Comparison of ENCODE assay signal across 12 mouse cellular contexts in the genomic region with DNA sequence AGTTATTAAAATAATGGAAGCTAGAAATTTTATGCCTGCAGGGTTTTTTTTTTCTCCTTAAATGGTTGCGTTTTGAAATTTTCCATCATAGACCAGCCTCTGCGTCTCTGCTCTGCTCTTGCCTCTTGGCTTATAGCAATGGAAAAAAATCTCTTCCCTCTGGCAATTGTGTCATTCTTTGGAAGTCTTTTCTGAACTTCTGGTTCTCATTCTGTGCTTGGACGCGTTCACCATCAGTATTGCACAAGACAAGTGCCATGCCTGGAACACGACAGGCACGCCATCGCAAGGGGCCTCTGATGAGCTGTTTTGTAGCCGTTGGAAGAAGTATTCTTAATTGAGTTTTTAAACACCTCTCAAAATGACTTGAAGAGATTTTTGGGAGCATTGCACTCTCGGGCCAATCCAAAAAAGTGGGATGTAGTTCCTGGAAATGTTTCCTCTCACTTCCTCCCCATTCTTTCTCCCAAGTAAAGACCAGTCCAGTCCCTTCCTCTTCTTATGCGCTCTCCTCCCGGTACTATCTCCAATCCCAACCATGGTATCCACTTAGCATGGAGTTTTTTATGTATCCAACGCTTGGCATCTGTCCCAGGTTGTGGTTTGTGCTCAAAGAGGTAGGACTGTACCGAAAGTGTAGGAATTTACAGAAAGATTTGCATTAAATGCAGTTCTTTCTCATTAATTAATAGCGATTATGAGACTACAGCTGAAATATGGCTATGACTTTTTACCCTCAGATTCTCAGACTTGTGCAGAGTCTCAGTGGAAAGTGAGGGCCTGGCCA.
DNase-seq lines count a peak whose midpoint lies in the region; ATAC-seq and TF ChIP-seq lines count a peak whose summit lies in the region.
"Had no signal": no experiment of that assay in that cellular context is flagged by ENCODE, and none has a peak within 500 bp of the region (broad histone marks: within the 10 kb centered on the region; RNA-seq: fewer than 3 reads in every experiment).

No protein-coding gene starts in this region.

- no peak overlapping the region for H3K4me3 ChIP-seq in limb, embryonic 13.5 days
- no peak overlapping the region for H3K4me3 ChIP-seq in limb, embryonic 10.5 days
- H3K4me3 ChIP-seq in layer of hippocampus, adult 2 months, result no peak overlapping the region
- H3K4me3 ChIP-seq: forebrain, embryonic 15.5 days; hindbrain, embryonic 13.5 days; kidney, embryonic 15.5 days; liver, embryonic 13.5 days had no signal

- H3K27ac ChIP-seq in limb, embryonic 13.5 days, result peak overlapping the region; percentile 53; the same call in 1 of the 2 replicates
- no peak overlapping the region for H3K27ac ChIP-seq in limb, embryonic 10.5 days
- H3K27ac ChIP-seq in layer of hippocampus, adult 2 months, result no peak overlapping the region
- H3K27ac ChIP-seq: forebrain, embryonic 15.5 days; hindbrain, embryonic 13.5 days; kidney, embryonic 15.5 days; liver, embryonic 13.5 days had no signal

- DNase-seq in limb, embryonic 10.5 days (ENCODE audit: low spot score), result no peak
- peak; percentile 26 to 57 for DNase-seq in gastrocnemius, adult 8-10 months (ENCODE audit: low spot score in 2 of 2)
- DNase-seq in heart, postnatal 36 days, result peak; percentile 49 to 56
- no peak for DNase-seq in layer of hippocampus, adult 8-10 months (ENCODE audit: low spot score in 2 of 2)
- no peak for DNase-seq in layer of hippocampus, adult 2 months (ENCODE audit: low spot score in 2 of 2)
- DNase-seq in embryo, embryonic 9.5 days (ENCODE audit: extremely low spot score), result no peak
- DNase-seq: liver, embryonic 13.5 days had no signal

- ATAC-seq in limb, embryonic 13.5 days (ENCODE audit: low FRiP score, low read depth), result peak; percentile 75
- ATAC-seq: forebrain, embryonic 15.5 days had no signal

- H3K4me1 ChIP-seq in limb, embryonic 13.5 days, result peaks cover 15% of the 10 kb centered on the region
- no peaks in the 10 kb centered on the region for H3K4me1 ChIP-seq in limb, embryonic 10.5 days
- H3K4me1 ChIP-seq: forebrain, embryonic 15.5 days; hindbrain, embryonic 13.5 days; kidney, embryonic 15.5 days; liver, embryonic 13.5 days had no signal

- no peak overlapping the region for H3K4me2 ChIP-seq in limb, embryonic 13.5 days (replicated peaks)
- H3K4me2 ChIP-seq: forebrain, embryonic 15.5 days; hindbrain, embryonic 13.5 days; kidney, embryonic 15.5 days; liver, embryonic 13.5 days; midbrain, embryonic 11.5 days had no signal

- intact Hi-C loops in heart, postnatal 36 days (cut with DNase I), result no loop called here

- 66% methylated on average over 14 of the region's 14 CpGs for WGBS in limb, embryonic 13.5 days
- WGBS in limb, embryonic 10.5 days, result 92% methylated on average over 14 of the region's 14 CpGs

- no peaks in the 10 kb centered on the region for H3K9me3 ChIP-seq in limb, embryonic 13.5 days
- H3K9me3 ChIP-seq in limb, embryonic 10.5 days (replicated peaks), result no peaks in the 10 kb centered on the region
- H3K9me3 ChIP-seq: forebrain, embryonic 15.5 days; hindbrain, embryonic 13.5 days; kidney, embryonic 15.5 days; liver, embryonic 13.5 days had no signal

- no peak overlapping the region for H3K9ac ChIP-seq in limb, embryonic 13.5 days
- H3K9ac ChIP-seq: forebrain, embryonic 15.5 days; hindbrain, embryonic 13.5 days; kidney, embryonic 15.5 days; liver, embryonic 13.5 days had no signal

- H3K36me3 ChIP-seq in limb, embryonic 13.5 days, result no peaks in the 10 kb centered on the region
- no peaks in the 10 kb centered on the region for H3K36me3 ChIP-seq in limb, embryonic 10.5 days
- H3K36me3 ChIP-seq: forebrain, embryonic 15.5 days; hindbrain, embryonic 13.5 days; kidney, embryonic 15.5 days; liver, embryonic 13.5 days had no signal

- H3K27me3 ChIP-seq in limb, embryonic 13.5 days, result no peaks in the 10 kb centered on the region
- H3K27me3 ChIP-seq in limb, embryonic 10.5 days (ENCODE audit: low read depth, poor library complexity, severe bottlenecking), result no peaks in the 10 kb centered on the region
- H3K27me3 ChIP-seq: forebrain, embryonic 15.5 days; hindbrain, embryonic 13.5 days; kidney, embryonic 15.5 days; liver, embryonic 13.5 days had no signal

- TF ChIP-seq CTCF in layer of hippocampus, adult 2 months (conservative IDR thresholded peaks at IDR 0.05), result no peak

Comparison
In these comparisons a context has a peak if more than half of its experiments do, and no peak if none do; other contexts are left out.
1. DNase-seq: peak in gastrocnemius, adult 8-10 months (2 of 2) and heart, postnatal 36 days (2 of 2); none in limb, embryonic 10.5 days (single experiment), layer of hippocampus, adult 8-10 months (0 of 2), layer of hippocampus, adult 2 months (0 of 2) and embryo, embryonic 9.5 days (single experiment).